Mouse (Mus musculus): Measurements from ENCODE around the gene Fbxo36.
A peak's percentile ranks its signal among the peaks of the same experiment; 100 is the strongest.

Gene Fbxo36

GRCm38 (mm10) chr1:84859597-84859996 lies 20.0 kb downstream of the Fbxo36 start:
- DNase-seq (ENCODE audit: low spot score): no peak

GRCm38 (mm10) chr1:84860360-84861254 lies 21.0 kb downstream of the Fbxo36 start:
- no peak for DNase-seq (ENCODE audit: low spot score)

- no peak for DNase-seq (ENCODE audit: low spot score)
Observed at GRCm38 (mm10) chr1:84861255-84861630, 21.6 kb downstream of the Fbxo36 start.

GRCm38 (mm10) chr1:84864645-84865044 lies 25.0 kb downstream of the Fbxo36 start:
- DNase-seq (ENCODE audit: low spot score): no peak

GRCm38 (mm10) chr1:84866231-84866630 lies 26.6 kb downstream of the Fbxo36 start:
- DNase-seq (ENCODE audit: low spot score): no peak

GRCm38 (mm10) chr1:84866706-84867230 lies 27.1 kb downstream of the Fbxo36 start:
- no peak for DNase-seq (ENCODE audit: low spot score)

- no peak for DNase-seq (ENCODE audit: low spot score)
Observed at GRCm38 (mm10) chr1:84868311-84868710, 28.7 kb downstream of the Fbxo36 start.

GRCm38 (mm10) chr1:84868841-84869240 lies 29.2 kb downstream of the Fbxo36 start:
- DNase-seq (ENCODE audit: low spot score): no peak

- DNase-seq (ENCODE audit: low spot score): no peak
Observed at GRCm38 (mm10) chr1:84869498-84869897, 29.9 kb downstream of the Fbxo36 start.

GRCm38 (mm10) chr1:84871131-84871530 lies 31.5 kb downstream of the Fbxo36 start:
- no peak for DNase-seq (ENCODE audit: low spot score)

- no peak for DNase-seq (ENCODE audit: low spot score)
Observed at GRCm38 (mm10) chr1:84872105-84872504, 32.5 kb downstream of the Fbxo36 start.

- DNase-seq (ENCODE audit: low spot score): no peak
Observed at GRCm38 (mm10) chr1:84872939-84873338, 33.3 kb downstream of the Fbxo36 start.

- DNase-seq (ENCODE audit: low spot score): no peak
Observed at GRCm38 (mm10) chr1:84877590-84877989, 37.9 kb downstream of the Fbxo36 start.

GRCm38 (mm10) chr1:84879571-84880120 lies 40.0 kb downstream of the Fbxo36 start:
- DNase-seq (ENCODE audit: low spot score): no peak

GRCm38 (mm10) chr1:84881248-84882065 lies 41.8 kb downstream of the Fbxo36 start:
- no peak for DNase-seq (ENCODE audit: low spot score)

- DNase-seq (ENCODE audit: low spot score): no peak
Observed at GRCm38 (mm10) chr1:84882066-84882532, 42.5 kb downstream of the Fbxo36 start.

GRCm38 (mm10) chr1:84882937-84883336 lies 43.3 kb downstream of the Fbxo36 start:
- no peak for DNase-seq (ENCODE audit: low spot score)

GRCm38 (mm10) chr1:84883889-84884288 lies 44.2 kb downstream of the Fbxo36 start:
- DNase-seq (ENCODE audit: low spot score): no peak

GRCm38 (mm10) chr1:84885174-84885573 lies 45.5 kb downstream of the Fbxo36 start:
- DNase-seq (ENCODE audit: low spot score): no peak

GRCm38 (mm10) chr1:84885921-84886320 lies 46.3 kb downstream of the Fbxo36 start:
- DNase-seq (ENCODE audit: low spot score): no peak

GRCm38 (mm10) chr1:84889330-84890004 lies 49.8 kb downstream of the Fbxo36 start:
- no peak for DNase-seq (ENCODE audit: low spot score)

- peak; percentile 46 for DNase-seq (ENCODE audit: low spot score)
Observed at GRCm38 (mm10) chr1:84890005-84890393, 50.4 kb downstream of the Fbxo36 start.
